Mouse (Mus musculus): ENCODE data around the gene Mus81. TPM values are rescaled to one million over a fixed set of nuclear protein-coding genes. Genes with fewer than 3 reads are reported as not detected.

Mus81 gene
- 127 and 149 TPM in 2 replicates for polyA plus RNA-seq (2012; rRNA removed)

DNA sequence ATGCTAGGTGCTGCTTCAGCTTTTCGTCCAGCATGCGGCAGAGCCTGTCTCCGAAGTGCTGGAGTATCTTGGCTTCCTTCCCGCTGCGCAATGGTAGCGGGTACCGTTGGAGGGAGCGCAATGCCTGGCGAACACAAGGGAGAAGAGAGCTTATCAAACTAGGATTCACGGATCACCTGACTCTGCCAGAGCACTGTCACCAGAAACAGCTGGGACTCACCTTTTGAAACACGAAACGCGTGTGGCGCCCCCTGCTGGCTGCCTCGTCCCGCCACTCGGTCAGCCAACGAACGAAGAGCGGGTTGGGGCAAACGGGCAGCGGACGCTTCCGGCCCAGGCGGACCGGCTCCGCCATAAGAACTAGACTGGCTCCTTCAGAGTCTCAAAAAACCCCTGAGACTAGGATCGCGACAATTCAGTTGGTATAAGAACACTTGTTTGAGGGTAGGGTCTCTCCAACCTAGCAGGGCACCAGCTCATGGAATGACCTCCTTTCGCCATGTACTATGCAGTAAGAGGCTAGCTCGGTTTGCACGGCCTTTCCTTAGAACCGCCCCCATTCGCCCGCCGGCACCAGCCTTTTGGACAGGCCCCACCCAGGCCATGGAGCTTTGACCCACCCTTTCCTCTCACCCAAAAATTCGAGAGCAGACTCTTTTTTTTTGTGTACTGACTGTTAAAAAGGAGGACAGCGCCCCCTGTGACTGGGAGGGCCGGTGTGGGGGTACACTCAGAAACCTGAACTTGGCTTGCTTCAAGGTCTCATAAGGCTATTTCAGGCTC is at the start of gene Mus81:
Gene Mus81, minus strand, starts transcription at position 635 of the 783 bp plus-strand sequence.
- Histone ChIP-seq H3K4me3 (ENCODE audit: control insufficient read depth, insufficient read depth, low read length) (peak within 1 kb of the TSS; percentile 63), H3K27ac (ENCODE audit: control insufficient read depth, insufficient read depth, low read length) (peak within 1 kb of the TSS; percentile 97), H3K27me3 (ENCODE audit: control insufficient read depth, insufficient read depth, low read length) (no peaks in the 10 kb centered on the region), H3K36me3 (ENCODE audit: control insufficient read depth, insufficient read depth, low read length) (peaks cover 22% of the 10 kb centered on the region), H3K4me1 (replicated peaks; ENCODE audit: control insufficient read depth, insufficient read depth, low read length) (peaks cover 26% of the 10 kb centered on the region)
- peak; percentile 96 for DNase-seq
- peak; percentile 99 for TF ChIP-seq CTCF (IDR thresholded peaks at IDR 0.05; ENCODE audit: borderline replicate concordance, control insufficient read depth, extremely low read depth, insufficient read depth, low read length, poor library complexity)
- TF ChIP-seq POLR2A (IDR thresholded peaks at IDR 0.05; ENCODE audit: control insufficient read depth, extremely low read depth, insufficient read depth, low read length, poor library complexity) = peak; percentile 31; the same call in 1 of the 2 replicates
- under 1% methylated on average over 39 of the region's 39 CpGs for WGBS

DNA sequence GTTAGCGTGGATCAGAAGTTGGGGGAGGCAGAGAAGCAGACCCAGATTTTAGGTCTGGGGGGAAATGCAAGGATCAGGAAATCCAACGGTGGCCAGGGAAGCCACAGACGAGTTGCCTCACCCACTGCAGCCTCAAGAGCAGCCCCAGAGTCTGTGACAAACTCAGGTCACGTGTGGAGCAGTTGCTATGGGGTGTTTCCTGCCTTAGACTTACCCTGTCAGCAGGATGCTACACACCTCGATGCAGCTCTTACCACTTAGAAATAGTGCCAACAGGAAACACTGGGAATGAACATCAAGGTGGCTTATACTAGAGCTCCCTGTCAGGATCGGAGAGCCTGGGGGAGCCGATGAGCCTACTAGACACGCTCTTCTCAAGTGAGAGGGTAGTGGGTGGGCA is 44.3 kb upstream of the Mus81 start:
- WGBS = 49% methylated on average over 8 of the region's 8 CpGs
- no peak overlapping the region for H3K4me3 ChIP-seq (ENCODE audit: control insufficient read depth, insufficient read depth, low read length)
- no peak overlapping the region for H3K27ac ChIP-seq (ENCODE audit: control insufficient read depth, insufficient read depth, low read length)
- H3K27me3 ChIP-seq (ENCODE audit: control insufficient read depth, insufficient read depth, low read length) = no peaks in the 10 kb centered on the region
- peaks cover 10% of the 10 kb centered on the region for H3K4me1 ChIP-seq (replicated peaks; ENCODE audit: control insufficient read depth, insufficient read depth, low read length)
- TF ChIP-seq POLR2A (IDR thresholded peaks at IDR 0.05; ENCODE audit: control insufficient read depth, extremely low read depth, insufficient read depth, low read length, poor library complexity) (no peak), CTCF (IDR thresholded peaks at IDR 0.05; ENCODE audit: borderline replicate concordance, control insufficient read depth, extremely low read depth, insufficient read depth, low read length, poor library complexity) (no peak)
- DNase-seq = no peak
- H3K36me3 ChIP-seq (ENCODE audit: control insufficient read depth, insufficient read depth, low read length) = no peaks in the 10 kb centered on the region

DNA sequence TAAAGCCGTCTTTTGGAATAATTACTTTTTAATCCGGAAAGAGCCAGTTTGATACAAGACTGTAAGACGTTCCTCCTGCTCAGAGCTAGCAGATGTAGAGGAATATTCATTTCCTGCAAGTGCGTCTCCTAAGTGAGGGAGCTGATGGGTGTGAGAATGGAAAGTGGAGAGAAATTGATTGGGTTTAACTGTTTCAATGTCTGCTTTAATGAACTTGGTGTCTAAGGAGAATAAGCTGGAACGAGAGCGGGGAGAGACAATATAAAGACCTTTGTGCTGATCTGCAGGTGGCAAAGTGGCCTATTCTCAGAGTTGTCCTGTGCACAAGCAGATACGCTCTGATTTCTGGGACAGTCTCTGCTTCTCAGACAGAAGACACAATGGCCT is 41.9 kb upstream of the Mus81 start:
- Histone ChIP-seq H3K4me1 (replicated peaks; ENCODE audit: control insufficient read depth, insufficient read depth, low read length) (peaks cover 10% of the 10 kb centered on the region), H3K4me3 (ENCODE audit: control insufficient read depth, insufficient read depth, low read length) (no peak overlapping the region), H3K27me3 (ENCODE audit: control insufficient read depth, insufficient read depth, low read length) (no peaks in the 10 kb centered on the region), H3K36me3 (ENCODE audit: control insufficient read depth, insufficient read depth, low read length) (no peaks in the 10 kb centered on the region), H3K27ac (ENCODE audit: control insufficient read depth, insufficient read depth, low read length) (no peak overlapping the region)
- TF ChIP-seq CTCF (IDR thresholded peaks at IDR 0.05; ENCODE audit: borderline replicate concordance, control insufficient read depth, extremely low read depth, insufficient read depth, low read length, poor library complexity) = no peak
- TF ChIP-seq POLR2A (IDR thresholded peaks at IDR 0.05; ENCODE audit: control insufficient read depth, extremely low read depth, insufficient read depth, low read length, poor library complexity) = no peak
- DNase-seq = no peak
- WGBS = 88% methylated on average over 7 of the region's 7 CpGs

DNA sequence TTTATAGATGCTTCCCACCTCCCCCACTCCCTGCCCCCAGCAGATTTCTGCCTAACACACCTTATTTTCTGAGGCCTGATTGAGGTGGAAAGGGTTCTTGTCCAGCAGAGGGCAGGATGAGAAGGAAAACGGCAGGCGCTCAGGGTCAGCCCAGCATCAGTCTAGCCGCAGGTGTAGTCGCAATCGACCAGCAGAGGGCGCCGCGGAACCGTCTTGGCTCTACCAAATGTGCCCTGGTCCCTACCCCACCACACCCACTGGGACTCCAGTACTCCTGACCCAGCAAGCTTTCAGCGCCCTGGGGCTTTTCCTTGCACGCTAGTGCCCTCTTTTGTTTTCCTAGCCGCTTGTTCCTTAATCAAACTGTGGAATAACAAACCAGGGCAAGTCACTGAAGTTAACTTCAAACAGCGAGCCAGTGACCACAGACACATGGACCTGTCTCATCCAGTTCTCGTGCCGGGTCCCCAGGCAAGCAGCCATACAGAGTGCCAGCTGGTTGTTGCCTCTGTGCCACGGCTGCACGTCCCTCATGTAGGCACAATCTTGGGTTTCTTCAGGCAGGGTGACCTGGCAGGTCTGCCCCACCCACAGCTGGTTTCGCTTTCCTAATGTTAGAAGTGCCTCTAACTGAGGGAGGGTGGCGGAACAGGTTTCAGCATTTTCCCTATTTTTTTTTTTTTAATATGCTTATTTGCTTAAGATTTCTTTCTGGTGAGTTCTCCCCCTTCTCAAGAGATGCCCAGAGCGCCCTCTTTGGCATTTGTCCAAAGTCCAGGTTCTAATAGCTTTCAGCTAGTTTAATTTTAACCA is 41.3 kb upstream of the Mus81 start:
- H3K4me3 ChIP-seq (ENCODE audit: control insufficient read depth, insufficient read depth, low read length) = 0 out of 2 replicates have a peak overlapping the region, but pooled peaks have one; percentile 5
- no peak overlapping the region for H3K27ac ChIP-seq (ENCODE audit: control insufficient read depth, insufficient read depth, low read length)
- H3K27me3 ChIP-seq (ENCODE audit: control insufficient read depth, insufficient read depth, low read length) = no peaks in the 10 kb centered on the region
- DNase-seq = peak; percentile 94
- WGBS = 18% methylated on average over 20 of the region's 20 CpGs
- TF ChIP-seq CTCF (IDR thresholded peaks at IDR 0.05; ENCODE audit: borderline replicate concordance, control insufficient read depth, extremely low read depth, insufficient read depth, low read length, poor library complexity) = peak; percentile 96
- TF ChIP-seq POLR2A (IDR thresholded peaks at IDR 0.05; ENCODE audit: control insufficient read depth, extremely low read depth, insufficient read depth, low read length, poor library complexity) = no peak
- peaks cover 10% of the 10 kb centered on the region for H3K4me1 ChIP-seq (replicated peaks; ENCODE audit: control insufficient read depth, insufficient read depth, low read length)
- no peaks in the 10 kb centered on the region for H3K36me3 ChIP-seq (ENCODE audit: control insufficient read depth, insufficient read depth, low read length)

DNA sequence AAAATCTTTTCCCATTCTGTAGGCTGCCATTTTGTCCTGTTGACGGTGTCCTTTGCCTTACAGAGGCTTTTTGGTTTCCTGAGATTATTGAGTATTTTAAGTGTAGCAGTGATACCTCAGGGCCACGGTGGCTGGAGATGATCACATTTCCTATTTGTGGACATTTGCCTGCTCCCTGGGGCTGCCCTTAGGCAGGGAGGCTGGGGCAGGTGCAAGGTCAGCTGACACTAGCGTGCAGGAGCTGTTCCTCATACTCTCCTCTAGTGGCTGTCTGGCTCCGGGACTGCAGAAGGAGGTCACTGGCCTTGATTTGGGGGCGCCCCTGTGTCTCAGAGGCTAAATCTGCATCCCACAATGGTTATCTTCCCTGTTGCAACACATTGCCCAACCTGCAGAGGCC is 37.0 kb upstream of the Mus81 start:
- no peaks in the 10 kb centered on the region for H3K27me3 ChIP-seq (ENCODE audit: control insufficient read depth, insufficient read depth, low read length)
- H3K27ac ChIP-seq (ENCODE audit: control insufficient read depth, insufficient read depth, low read length) = no peak overlapping the region
- no peak for DNase-seq
- peaks cover 4% of the 10 kb centered on the region for H3K4me1 ChIP-seq (replicated peaks; ENCODE audit: control insufficient read depth, insufficient read depth, low read length)
- no peak overlapping the region for H3K4me3 ChIP-seq (ENCODE audit: control insufficient read depth, insufficient read depth, low read length)
- TF ChIP-seq CTCF (IDR thresholded peaks at IDR 0.05; ENCODE audit: borderline replicate concordance, control insufficient read depth, extremely low read depth, insufficient read depth, low read length, poor library complexity) = no peak
- no peak for TF ChIP-seq POLR2A (IDR thresholded peaks at IDR 0.05; ENCODE audit: control insufficient read depth, extremely low read depth, insufficient read depth, low read length, poor library complexity)
- no peaks in the 10 kb centered on the region for H3K36me3 ChIP-seq (ENCODE audit: control insufficient read depth, insufficient read depth, low read length)
- WGBS = 88% methylated on average over 5 of the region's 5 CpGs

DNA sequence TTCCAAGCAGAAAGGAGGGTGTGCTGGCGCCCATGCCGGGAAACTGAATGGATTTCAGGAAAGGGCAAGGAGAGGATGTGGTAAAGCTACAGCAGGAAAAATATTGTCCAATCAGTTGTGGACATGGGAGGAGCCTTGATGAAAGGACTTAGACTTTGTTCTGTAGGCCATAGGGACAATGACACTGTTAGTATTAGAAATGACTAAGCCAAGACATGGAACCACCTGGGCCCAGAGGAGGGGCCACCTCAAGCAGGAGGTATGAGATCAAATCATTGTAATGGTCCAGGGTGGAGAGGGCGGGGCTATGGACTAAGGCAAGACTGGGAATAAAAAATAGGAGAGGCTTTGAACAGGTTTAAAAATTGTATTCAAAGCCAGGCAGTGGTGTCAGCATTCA is 30.5 kb upstream of the Mus81 start:
- TF ChIP-seq CTCF (IDR thresholded peaks at IDR 0.05; ENCODE audit: borderline replicate concordance, control insufficient read depth, extremely low read depth, insufficient read depth, low read length, poor library complexity) (no peak), POLR2A (IDR thresholded peaks at IDR 0.05; ENCODE audit: control insufficient read depth, extremely low read depth, insufficient read depth, low read length, poor library complexity) (no peak)
- Histone ChIP-seq H3K36me3 (ENCODE audit: control insufficient read depth, insufficient read depth, low read length) (no peaks in the 10 kb centered on the region), H3K4me3 (ENCODE audit: control insufficient read depth, insufficient read depth, low read length) (no peak overlapping the region), H3K27ac (ENCODE audit: control insufficient read depth, insufficient read depth, low read length) (no peak overlapping the region), H3K27me3 (ENCODE audit: control insufficient read depth, insufficient read depth, low read length) (no peaks in the 10 kb centered on the region), H3K4me1 (replicated peaks; ENCODE audit: control insufficient read depth, insufficient read depth, low read length) (no peaks in the 10 kb centered on the region)
- DNase-seq = no peak
- WGBS = 92% methylated on average over 3 of the region's 3 CpGs
